Comparison of ENCODE assay signal across 7 mouse cellular contexts in the genomic region with DNA sequence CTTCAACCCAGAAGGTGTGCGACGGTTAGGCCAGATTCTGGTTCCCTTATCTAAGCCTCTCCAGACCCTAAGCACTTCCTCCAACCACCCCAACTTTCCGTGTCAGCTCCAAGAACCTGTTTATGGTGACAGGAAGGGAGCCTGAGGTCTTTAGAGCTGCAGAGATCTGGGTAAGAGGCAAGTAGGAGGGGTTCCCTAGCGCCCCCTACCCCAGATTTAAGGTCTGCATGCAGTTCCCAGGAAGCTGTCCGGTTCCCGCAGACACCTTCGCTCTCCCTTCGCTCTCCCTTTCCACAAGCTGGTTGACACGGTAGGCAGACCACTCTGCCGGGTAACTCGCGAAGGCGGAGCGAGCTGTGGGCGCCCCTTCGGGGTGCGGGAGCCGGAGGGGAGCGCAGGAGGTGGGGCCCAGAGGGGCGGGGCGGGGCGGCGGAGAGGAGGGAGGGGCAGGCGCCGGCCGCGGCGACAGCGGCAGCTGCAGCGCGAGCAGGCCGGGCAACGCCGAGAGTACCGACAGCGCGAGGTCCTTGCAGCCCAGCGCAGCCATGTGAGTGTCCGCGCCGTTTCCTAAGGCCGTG. TPM values are rescaled to one million over a fixed set of nuclear protein-coding genes. Genes with fewer than 3 reads are reported as not detected.
DNase-seq lines count a peak whose midpoint lies in the region; TF ChIP-seq lines count a peak whose summit lies in the region.

A gene (plus strand): TSS at position 452 of the 578 bp plus-strand sequence.

- peak within 1 kb of the TSS; percentile 72 for H3K27ac ChIP-seq in small intestine, adult 2 months (ENCODE audit: insufficient read depth, low read depth, low read length)

- H3K4me1 ChIP-seq in small intestine, adult 2 months (ENCODE audit: control insufficient read depth, insufficient read depth, insufficient read length, low read length), result peaks cover 10% of the 10 kb centered on the region

- H3K36me3 ChIP-seq in small intestine, adult 2 months (ENCODE audit: control insufficient read depth, insufficient read depth, low read length), result no peaks in the 10 kb centered on the region

- intact Hi-C loops in gastrocnemius, postnatal 14 days (cut with DNase I; ENCODE audit: low total_unique reads), result no loop called here
- intact Hi-C loops in left cerebral cortex, postnatal 36 days (cut with DNase I), result no loop called here

- peak; percentile 77 to 78 for DNase-seq in adrenal gland, adult 18-20 months (ENCODE audit: low spot score in 2 of 2)
- DNase-seq in embryo, embryonic 10 days (ENCODE audit: low spot score), result peak; percentile 80
- peak; percentile 80 for DNase-seq in gastrocnemius, postnatal 14 days
- DNase-seq in induced T-regulatory cell, adult 2 months (ENCODE audit: low read depth), result peak; percentile 90
- peak; percentile 79 to 84 for DNase-seq in left cerebral cortex, postnatal 36 days (ENCODE audit: low spot score in 2 of 2)
- DNase-seq in mesoderm, embryonic 11.5 days (ENCODE audit: low read depth, low spot score), result peak; percentile 84

- under 1% methylated on average over 37 of the region's 42 CpGs for WGBS in small intestine, adult 2 months

- peak; percentile 60; the same call in 1 of the 2 replicates for TF ChIP-seq CTCF in small intestine, adult 2 months (IDR thresholded peaks at IDR 0.05; ENCODE audit: extremely low read depth, insufficient read length, insufficient replicate concordance, low read depth, low read length)

- no peaks in the 10 kb centered on the region for H3K27me3 ChIP-seq in small intestine, adult 2 months (ENCODE audit: control insufficient read depth, insufficient read depth, low read length)

- TF ChIP-seq POLR2A in small intestine, adult 2 months (IDR thresholded peaks at IDR 0.05; ENCODE audit: low read depth, low read length), result peak; percentile 53; the same call in 1 of the 2 replicates

- H3K4me3 ChIP-seq in small intestine, adult 2 months (ENCODE audit: low read depth, low read length), result peak within 1 kb of the TSS; percentile 90

RNA-seq across cellular contexts. Expression of the gene that starts here (rescaled TPM):
- 10 to 100 TPM; 25.9 to 32.9 TPM for total RNA-seq in adrenal gland, adult 18-20 months (2021)
- total RNA-seq in gastrocnemius, postnatal 14 days (2021), result 10 to 100 TPM; 18.9 to 20.6 TPM
- 10 to 100 TPM; 70.3 to 89.3 TPM for total RNA-seq in left cerebral cortex, postnatal 36 days (2021)
- 11.8 and 12.0 TPM in 2 replicates for polyA plus RNA-seq in small intestine, adult 2 months (2012; rRNA removed)

Comparison
In these comparisons a context has a peak if more than half of its experiments do, and no peak if none do; other contexts are left out.
1. Peak in every context shown above with its lines: DNase-seq, H3K4me3 ChIP-seq and H3K27ac ChIP-seq.